Mouse (Mus musculus) heart, postnatal 14 days (tissue): ENCODE results near the gene Gcsh. TPM values are rescaled to one million over a fixed set of nuclear protein-coding genes. Genes with fewer than 3 reads are reported as not detected.

Experiments
- DNase-seq, 2 experiments: peaks; one replicate each; pipeline ENCODE4 v3.0.0; 2021 to 2022
- intact Hi-C: fragments of 180-260 bp; cut with DNase I; formaldehyde crosslinking; loops from one replicate; pipeline ENCODE4 v1.15.1; 2025
- long read RNA-seq, 2 experiments: library from polyadenylated mRNA; stranded (forward); transcript quantifications; one replicate each; pipeline ENCODE4 v2.0.0; 2021
- total RNA-seq, 2 experiments: library from RNA; stranded (reverse); gene quantifications; 2 replicates each; pipeline ENCODE4 v1.2.3; 2021

Gene Gcsh
- total RNA-seq = 10 to 100 TPM; 32.7 to 34.9 TPM
- long read RNA-seq, experiment 1, transcript Gcsh-201 (5 exons, 1,443 nt) = major isoform, 67 of 69 reads
- long read RNA-seq, experiment 1, partial matches to known transcripts = 0 of 69 reads
- long read RNA-seq, experiment 1, other reads (novel, unspliced or antisense) = 2 of 69 reads
- long read RNA-seq, experiment 2, transcript Gcsh-201 (5 exons, 1,443 nt) = major isoform, 73 of 76 reads
- long read RNA-seq, experiment 2, partial matches to known transcripts = 1 of 76 reads
- long read RNA-seq, experiment 2, other reads (novel, unspliced or antisense) = 2 of 76 reads

DNA sequence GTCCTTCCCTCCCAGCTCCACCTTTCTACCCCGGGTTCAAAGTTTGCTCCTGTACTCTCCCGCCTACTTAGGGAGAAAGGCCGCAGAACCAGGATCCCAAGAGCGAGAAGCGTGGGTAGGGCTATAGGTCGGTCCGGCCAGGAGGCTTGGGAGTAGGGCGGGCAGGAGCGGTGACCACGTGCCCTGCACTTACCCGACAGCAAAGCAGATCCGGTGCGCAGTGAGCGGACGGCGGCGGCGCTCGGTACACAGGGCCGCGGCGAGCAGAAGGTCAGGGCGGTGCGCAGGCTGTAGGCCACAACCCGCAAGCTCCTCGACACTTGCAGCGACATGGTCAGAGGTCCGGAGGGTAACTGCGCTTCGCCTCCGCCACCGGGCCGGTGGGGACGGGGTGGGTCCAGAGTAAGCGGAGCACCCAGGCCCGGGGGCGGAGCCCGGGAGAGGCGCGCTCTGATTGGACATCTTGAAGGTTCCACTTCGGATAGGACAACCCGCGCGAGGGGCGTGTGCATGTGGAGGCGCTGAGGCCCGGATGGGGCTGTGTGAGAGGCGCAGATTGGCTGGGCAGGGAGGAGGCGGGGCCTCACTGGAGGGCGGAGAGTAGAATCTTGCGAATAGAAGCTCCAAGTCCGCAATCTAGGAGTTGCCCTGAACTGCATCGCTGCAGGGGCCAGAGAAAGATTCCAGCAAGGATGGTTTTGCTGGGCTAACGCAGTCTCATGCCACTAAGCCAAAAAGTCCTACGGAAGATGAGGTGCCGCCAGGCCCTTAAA lies at the start of gene Gcsh:
Gene Gcsh, minus strand, starts transcription at position 443 of the 773 bp plus-strand sequence.
- peak; percentile 98 for DNase-seq
- intact Hi-C loops = no loop called here

DNA sequence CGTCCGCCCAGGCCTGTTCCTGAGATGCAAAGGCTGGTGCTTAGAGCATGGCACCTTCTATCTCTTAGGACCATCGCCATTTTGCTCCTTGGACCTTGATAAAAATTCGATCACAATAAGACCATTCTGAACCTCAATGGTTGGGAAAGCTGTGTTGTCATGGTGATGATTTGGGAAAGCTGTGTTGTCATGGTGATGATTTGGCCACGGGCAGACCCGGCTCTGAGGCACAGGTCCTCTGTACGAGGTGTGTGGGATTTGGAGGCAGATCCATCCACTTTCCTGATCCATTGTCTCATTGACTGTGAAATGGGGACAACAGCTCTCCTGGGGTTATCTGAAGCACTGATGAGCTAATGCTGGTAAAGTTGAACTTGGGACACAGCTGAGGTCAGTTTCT lies 46.5 kb upstream of the Gcsh start:
- intact Hi-C loops = no loop called here
- no peak for DNase-seq

DNA sequence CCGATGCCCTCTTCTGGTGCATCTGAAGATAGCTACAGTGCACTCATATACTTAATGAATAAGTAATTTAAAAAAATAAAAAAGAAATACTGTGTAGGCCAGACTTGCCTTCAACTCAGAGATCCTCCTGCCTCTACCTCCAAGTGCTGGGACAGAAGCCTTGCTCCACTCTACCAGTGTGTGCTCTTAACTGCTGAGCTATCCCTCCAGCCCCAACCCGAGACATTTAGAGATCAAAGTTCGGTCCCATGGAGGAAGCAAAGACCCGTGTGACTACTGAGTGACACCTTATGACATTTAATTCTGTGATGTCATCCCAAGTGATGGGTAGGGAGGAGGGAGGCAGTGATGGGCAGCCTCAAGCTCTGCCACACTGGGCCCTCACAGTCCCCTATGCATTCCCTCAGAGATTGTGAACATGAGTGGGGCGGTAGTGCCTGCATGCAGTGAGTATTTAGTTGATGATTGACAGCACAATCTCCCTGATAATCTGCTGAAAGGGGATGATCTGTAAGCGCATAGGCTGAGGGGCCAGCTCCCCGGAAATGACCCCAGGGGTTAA lies 44.1 kb upstream of the Gcsh start:
- intact Hi-C loops = no loop called here
- no peak for DNase-seq

DNA sequence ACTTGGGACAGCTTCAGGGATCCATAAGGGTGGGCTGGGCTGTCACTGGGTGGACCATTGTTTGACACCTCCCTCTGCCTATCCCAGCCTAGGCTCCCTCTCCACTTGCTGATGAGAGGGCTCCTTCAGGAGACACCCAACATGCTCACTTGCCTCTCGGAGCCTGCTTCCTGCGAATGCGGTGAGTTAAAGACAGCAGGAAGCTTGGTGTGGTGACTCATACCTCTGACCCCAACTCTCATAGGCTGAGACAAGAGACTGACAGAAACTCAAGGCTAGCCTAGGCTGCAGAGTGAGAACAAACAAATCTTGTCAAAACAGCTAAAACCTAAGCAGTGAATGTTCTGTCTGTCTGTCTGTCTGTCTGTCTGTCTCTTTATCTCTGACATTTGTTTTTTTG lies 40.1 kb upstream of the Gcsh start:
- intact Hi-C loops = no loop called here
- DNase-seq = no peak

DNA sequence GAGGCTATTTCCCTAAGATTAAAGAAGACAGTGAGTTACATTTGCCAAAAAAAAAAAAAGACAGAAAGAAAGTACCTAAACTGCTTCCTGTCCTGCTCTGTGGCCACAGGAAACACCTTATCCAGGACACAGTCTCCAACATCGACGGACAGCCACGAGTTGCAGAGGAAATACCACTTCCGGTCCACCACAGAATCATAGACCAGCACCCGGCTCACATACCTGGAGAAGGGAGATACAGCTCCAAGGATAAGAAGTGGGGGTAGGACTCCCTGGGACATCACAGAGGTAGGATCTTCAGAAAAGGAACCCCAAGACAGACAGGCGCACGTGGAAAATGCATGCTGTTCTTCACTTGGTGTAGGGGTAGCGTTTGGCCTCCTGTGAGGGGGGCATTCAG lies 39.3 kb upstream of the Gcsh start:
- intact Hi-C loops = no loop called here
- no peak for DNase-seq

DNA sequence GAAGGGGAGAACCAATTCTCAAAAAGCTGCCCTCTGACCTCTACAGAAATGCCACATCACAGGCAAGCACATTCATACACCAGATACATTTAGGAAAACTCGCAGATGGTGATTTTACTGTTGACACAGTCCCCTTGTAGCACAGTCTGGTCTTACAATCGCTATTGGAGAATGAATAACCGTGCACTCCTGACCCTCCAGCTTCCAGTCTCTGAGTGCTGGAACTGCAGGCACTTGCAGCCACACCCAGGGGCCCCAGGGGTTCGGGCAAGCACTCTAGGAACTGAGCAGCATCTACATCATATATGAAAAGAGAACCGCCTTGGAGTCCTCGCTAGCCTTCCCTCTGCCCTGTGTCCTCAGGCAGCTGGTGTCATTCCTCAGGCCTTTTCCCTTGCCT lies 38.1 kb upstream of the Gcsh start:
- no peak for DNase-seq
- intact Hi-C loops = no loop called here

DNA sequence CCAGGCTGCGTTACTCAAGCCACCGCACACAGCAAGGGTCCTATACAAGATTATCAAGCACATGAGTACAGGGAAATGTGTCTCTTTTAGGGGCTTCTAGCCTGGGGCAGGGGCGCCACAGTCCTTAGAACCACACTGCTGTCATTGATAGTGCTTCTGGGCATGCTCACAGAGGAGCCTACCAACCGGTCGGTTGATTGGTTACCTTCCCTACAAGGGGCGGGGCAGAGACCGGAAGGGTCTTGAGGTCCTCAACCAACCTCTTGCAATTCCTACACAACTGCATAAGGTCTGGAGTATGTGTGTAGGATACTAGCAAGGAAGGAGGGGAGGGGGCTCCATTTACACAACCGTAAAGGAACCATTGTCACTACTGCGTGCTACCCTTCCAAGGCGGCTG lies 35.3 kb upstream of the Gcsh start:
- DNase-seq = no peak
- intact Hi-C loops = no loop called here

DNA sequence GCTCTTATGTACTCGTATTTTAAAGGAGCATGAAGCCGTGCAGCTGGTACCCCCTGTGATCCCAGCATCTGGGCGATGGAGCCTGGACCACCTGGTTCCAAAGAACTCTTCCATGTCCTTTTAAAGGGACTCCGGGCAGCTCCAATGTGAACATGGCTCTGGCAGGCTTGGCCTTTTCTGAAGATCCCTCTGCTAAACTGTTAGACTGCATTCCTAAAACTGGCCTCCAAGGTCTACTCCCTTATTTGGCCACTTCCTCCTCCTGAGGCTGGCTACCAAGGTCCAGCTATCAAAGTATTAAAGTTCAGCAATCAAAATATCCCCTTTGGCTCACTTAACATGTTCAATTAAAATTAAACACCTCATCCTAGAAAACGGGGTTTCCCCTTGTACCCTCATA lies 34.3 kb upstream of the Gcsh start:
- intact Hi-C loops = no loop called here
- DNase-seq = no peak

DNA sequence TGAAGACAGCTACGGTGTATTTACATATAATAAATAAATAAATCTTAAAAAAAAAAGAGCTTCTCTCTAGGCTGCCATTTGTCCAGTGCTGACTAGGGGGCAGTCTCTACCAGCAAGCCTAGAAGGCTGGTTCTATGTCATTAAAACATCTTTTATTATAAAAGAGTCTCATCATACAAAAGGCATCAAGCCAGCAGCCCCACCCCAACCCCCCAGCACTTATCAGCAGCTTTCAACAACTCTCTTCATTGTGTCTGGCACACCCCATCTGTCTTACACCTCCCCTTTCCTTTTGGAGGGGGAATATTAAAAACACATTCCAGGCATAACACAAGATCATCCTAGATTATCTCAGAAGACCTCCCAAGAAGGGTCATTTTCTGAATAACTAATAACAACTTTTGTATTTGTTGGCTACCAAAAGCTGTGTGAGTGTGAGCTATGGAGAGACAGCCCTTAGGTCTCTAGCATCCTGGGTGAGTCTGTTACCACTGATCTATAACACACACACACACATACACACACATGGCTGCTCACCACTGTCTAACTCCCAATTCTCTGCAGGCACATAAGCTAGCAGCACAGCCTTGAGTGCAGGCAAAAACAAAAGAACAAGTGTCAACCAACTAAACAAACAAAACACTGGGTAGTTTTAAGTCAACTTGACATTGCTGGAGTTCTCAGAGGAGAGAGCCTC lies 29.1 kb upstream of the Gcsh start:
- peak in 1 of 2 experiments; percentile 17 for DNase-seq
- intact Hi-C loops = no loop called here

DNA sequence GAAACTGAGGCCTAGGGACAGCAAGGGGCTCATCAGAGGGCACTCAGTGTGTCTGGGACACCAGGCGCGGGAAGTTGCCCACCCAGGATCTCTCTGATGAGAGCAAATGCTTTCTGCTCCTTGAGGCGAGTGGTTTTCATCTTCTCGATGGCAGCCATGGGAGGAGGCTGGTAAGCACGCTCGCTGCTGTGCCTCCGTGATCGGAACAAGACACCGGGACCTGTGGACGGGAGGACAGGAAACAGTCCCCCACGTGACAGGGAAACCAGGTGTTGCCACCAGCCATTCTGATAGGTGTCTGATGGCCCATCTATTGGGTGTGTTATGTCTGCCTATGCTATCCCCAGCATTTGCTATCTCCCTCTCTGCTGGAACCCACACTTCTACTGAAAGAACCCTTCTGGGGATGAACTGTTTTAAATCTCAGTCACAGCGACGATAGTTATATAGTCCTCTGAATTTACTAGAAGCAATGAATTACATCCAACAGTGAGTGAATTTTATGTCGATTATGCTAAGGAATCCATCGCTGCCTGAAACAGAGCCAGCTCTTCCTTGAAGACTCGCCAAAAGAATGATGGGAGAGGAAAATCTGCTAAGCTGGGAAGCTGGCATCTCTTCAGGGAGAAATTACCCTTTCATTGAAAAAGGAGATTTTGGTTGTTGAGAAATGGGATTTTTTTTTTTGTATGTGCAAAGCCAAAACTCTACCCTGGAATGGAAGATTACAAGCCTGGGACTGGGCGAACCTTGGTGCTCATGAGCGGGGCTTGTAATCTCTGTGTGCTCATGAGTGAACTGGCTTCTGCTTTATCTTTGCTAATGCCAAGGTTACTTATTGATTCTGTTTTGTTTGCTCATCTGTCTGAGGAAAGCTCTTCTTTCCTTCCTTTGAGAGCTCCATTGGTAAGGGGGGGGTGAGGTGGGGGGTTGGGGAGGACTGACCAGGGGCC lies 26.3 kb upstream of the Gcsh start:
- intact Hi-C loops = no loop called here
- no peak for DNase-seq

DNA sequence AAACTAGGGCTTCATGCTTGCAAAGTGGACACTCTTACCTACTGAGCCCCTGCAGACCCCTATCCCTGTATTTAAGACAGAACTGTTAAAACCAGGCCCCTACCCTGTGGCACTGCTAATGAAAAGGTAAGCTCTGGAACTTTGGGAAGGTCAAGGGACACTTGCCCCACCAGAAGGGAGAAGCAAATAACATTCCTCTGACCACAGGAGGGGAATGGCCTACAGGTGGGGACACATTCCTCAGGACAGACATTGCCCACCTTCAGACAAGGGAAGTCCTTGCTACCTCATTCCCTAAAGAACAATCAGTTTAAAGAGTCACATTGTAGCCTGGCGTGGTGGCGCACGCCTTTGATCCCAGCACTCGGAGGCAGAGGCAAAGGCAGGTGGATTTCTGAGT lies 24.6 kb upstream of the Gcsh start:
- DNase-seq = no peak
- intact Hi-C loops = no loop called here

DNA sequence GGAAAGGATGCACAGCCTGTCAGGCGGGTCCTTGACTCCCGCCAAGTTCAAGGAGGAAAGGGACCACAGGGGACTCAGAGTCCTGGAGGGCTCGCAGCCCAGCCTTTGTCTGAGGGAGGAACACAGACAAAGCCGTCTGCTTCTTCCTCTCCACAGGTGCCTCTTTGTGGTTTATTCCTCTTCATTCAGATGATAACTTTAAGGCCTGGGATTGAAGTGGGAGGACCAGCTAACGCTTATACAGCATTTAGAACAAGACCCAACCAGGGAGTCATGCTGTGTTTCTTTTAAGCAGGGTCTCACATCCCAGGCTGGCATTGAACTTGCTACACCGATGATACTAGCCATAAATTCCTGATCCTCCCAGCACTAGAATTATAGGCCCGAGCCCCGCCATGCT lies 23.7 kb upstream of the Gcsh start:
- no peak for DNase-seq
- intact Hi-C loops = no loop called here

DNA sequence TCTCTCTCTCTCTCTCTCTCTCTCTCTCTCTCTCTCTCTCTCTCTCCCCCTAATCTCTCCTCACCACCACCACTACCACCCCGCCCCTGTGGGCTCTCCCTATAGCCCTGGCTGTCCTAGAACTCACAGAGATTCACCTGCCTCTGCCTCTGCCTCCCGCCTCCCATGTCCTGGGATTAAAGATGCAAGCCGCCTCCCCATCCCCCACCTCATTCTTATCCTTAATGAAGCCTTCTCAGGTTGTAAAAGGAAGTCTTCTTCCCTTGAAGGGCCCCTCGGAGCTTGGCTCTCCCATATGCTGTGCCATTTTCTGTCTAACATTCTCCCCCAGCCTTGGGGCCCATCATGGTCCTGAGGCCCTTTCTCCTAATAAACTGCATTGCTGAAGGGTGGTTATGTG lies 22.3 kb upstream of the Gcsh start:
- intact Hi-C loops = no loop called here
- no peak for DNase-seq

DNA sequence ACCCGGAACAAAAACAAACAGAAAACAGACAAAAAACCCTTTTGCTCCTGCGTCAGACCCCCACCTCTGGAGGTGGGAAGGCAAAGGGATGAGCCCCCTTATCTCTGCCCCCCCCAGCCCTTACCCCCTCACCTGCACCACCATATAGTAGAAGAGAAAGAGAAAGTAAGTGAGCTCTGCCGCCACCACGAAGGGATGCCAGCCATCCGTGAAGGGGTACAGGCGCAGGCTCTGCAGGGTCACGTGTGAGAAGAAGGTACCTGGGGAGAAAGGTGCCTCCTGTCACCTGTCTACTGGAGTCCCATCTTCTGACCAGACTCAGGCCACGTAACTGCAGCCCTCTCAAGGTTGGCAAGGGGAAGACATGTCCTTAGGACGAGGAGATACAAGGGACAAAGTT lies 18.0 kb upstream of the Gcsh start:
- intact Hi-C loops = no loop called here
- no peak for DNase-seq

DNA sequence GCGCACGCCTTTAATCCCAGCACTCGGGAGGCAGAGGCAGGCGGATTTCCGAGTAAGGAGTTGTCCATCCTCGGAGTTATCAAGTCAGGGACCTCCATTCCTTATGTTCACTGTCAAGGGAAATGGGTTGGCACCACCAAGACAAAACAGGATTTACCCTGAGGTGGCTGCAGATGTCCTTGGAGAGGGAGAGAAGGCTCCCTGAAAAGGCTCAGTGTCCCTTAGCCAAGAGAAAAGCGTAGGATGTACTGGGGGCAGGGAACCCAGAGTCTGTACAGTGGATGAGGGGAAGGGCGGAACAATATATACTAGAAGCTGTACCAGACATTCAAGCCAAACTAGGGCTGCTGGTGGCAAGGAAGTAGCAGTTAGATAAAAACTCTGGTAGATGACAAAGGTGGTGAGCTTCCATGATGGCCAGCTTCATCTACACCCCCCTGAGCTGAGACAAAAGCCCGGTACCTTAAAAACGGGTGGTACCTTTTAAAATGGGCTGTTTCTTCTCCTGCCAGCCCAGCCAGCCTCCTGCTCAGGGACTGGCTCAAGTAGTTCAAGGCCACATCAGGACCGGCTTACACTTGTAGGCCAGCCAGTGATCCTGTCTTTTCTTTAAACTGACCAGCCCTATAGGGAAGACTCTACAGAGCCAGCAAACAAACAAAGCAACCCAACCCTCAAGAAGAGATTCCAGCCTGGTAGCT lies 829 bp upstream of the Gcsh start:
- intact Hi-C loops = no loop called here

DNA sequence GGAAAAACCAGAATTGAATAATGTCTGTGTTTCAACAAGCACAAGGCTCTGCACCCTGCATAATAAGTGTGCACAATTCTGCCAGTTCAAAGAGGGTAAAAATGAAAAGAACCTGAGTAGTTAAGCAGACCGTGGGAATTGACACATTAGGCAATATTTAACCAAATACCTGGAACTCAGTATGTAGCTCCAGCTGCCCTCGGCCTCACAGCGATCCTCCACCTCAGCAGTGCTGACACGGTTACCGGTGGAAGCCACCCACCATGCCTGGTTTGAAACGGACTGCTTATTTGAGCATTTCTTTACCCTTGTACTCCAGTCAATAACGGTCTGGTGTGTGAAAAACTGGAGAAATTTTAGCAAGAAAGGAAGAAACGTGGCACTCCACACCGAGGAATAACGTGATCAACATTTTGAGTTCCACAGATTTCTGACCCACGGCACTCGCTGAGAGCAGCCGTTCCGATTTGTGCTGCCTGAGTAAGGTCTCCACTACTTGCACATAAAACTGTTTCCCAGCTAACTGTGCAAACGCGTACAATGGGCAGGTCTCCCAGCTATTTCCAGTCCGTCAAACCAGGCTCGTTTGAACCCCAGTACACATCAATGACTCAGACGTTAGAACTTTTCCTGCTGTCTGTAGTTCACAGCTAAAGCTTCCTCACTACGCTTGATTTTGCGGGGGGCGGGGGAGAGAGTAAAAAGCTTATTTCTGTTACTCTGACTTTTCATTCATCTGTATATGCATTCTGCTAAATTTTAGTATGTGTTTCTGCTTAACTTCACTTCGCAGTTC lies 963 bp downstream of the Gcsh start:
- intact Hi-C loops = no loop called here
- peak in 1 of 2 experiments; percentile 8 for DNase-seq

More for the DNA sequence above, 829 bp upstream of the Gcsh start:
- no peak for DNase-seq

DNA sequence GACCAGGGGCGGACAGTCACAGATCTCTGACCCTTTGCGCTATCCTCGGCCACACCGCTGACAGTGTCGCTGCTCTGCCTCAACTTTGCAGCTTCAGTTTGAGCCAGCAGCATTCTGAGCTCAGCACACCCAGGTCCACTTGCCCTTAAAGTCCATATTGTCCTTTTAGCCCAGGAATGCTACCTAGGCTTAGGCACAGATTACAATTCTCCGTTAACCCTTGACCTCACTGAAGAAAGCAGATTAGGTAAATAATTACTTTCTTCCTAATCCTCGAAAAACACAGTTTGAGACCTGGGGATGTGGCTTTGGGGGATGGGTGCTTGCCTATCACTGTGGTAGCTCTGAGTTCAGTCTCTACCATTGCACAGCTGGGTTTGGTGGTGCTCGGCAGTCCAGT lies 2.1 kb downstream of the Gcsh start:
- intact Hi-C loops = no loop called here
- no peak for DNase-seq

DNA sequence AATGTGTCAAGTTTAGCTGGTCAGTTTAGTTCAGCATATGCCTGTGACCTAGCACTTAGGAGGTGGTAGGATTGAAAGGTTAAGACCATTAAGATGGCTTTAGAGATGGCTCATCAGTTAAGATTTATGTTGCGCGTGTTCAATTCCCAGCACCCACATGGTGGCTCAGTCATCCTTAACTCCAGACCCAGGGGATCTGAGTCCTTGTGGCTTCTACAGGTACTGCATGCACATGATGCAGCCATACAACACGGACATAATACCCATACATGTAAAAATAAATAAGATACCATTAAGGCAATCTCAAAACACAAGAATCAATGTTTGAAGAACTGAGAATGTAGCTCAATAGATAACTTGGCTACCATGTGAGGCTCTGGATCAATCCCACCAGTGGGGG lies 3.5 kb downstream of the Gcsh start:
- DNase-seq = no peak
- intact Hi-C loops = no loop called here

DNA sequence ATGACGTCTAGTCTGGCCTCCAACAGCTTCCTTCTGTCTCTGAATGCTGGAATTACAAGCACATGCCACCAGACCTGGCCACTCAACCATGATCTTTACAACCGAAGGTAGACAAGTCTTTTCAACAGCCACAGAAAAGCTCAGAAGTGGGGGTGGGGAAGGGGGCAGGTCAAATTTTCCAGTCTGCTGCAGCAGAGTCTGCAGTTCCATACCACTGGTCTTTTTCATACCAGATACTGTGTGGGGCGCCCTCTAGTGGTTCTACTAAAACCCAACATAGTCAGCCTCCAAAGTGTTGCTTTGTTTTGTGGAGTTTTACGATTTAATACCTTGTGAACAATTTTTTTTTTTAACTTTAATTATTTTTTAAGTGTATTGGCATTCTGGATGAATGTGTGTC lies 13.2 kb downstream of the Gcsh start:
- intact Hi-C loops = loop anchor here (1.0 to 5.0 kb wide), 2 partner anchors 37 to 113 kb away; partner anchors contain the start of gene Atmin
- DNase-seq = peak; percentile 55 to 77
